In genomic region chr11:107323173-107323572, GRCm38 (mm10) we compare ENCODE assay signal across 25 mouse cellular contexts.
A peak's percentile ranks its signal among the peaks of the same experiment; 100 is the strongest.
DNase-seq lines count a peak whose midpoint lies in the region; ATAC-seq lines count a peak whose summit lies in the region.
"Had no signal": no experiment of that assay in that cellular context is flagged by ENCODE, and none has a peak within 500 bp of the region (broad histone marks: within the 10 kb centered on the region; RNA-seq: fewer than 3 reads in every experiment).

No protein-coding gene starts in this region.

- H3K4me3 ChIP-seq in forebrain, embryonic 13.5 days, result no peak overlapping the region
- H3K4me3 ChIP-seq in forebrain, embryonic 15.5 days, result no peak overlapping the region
- no peak overlapping the region for H3K4me3 ChIP-seq in heart, embryonic 15.5 days
- H3K4me3 ChIP-seq in heart, embryonic 11.5 days (ENCODE audit: low read depth, low read length), result no peak overlapping the region
- no peak overlapping the region for H3K4me3 ChIP-seq in intestine, embryonic 16.5 days (ENCODE audit: low read length)
- no peak overlapping the region for H3K4me3 ChIP-seq in liver, embryonic 11.5 days (ENCODE audit: low read depth, low read length)
- H3K4me3 ChIP-seq: embryonic facial prominence, embryonic 15.5 days; layer of hippocampus, adult 2 months; limb, embryonic 13.5 days; liver, embryonic 13.5 days had no signal

- peaks cover 5% of the 10 kb centered on the region; the same call in 1 of the 2 replicates for H3K36me3 ChIP-seq in forebrain, embryonic 13.5 days (ENCODE audit: poor library complexity, severe bottlenecking)
- H3K36me3 ChIP-seq in forebrain, embryonic 15.5 days, result no peaks in the 10 kb centered on the region
- H3K36me3 ChIP-seq in heart, embryonic 15.5 days, result no peaks in the 10 kb centered on the region
- 0 out of 2 replicates have a peak, but pooled peaks cover 2% of the 10 kb centered on the region for H3K36me3 ChIP-seq in heart, embryonic 11.5 days (ENCODE audit: control insufficient read depth, insufficient read depth, low read length)
- H3K36me3 ChIP-seq in intestine, embryonic 16.5 days (ENCODE audit: control insufficient read depth, insufficient read depth, low read length), result no peaks in the 10 kb centered on the region
- H3K36me3 ChIP-seq in liver, embryonic 11.5 days (ENCODE audit: control insufficient read depth, insufficient read depth, low read length), result 0 out of 2 replicates have a peak, but pooled peaks cover 3% of the 10 kb centered on the region
- H3K36me3 ChIP-seq: embryonic facial prominence, embryonic 15.5 days had no signal

- H3K27me3 ChIP-seq in forebrain, embryonic 13.5 days, result no peaks in the 10 kb centered on the region
- H3K27me3 ChIP-seq in forebrain, embryonic 15.5 days, result no peaks in the 10 kb centered on the region
- no peaks in the 10 kb centered on the region for H3K27me3 ChIP-seq in heart, embryonic 15.5 days
- no peaks in the 10 kb centered on the region for H3K27me3 ChIP-seq in heart, embryonic 11.5 days (ENCODE audit: control insufficient read depth, insufficient read depth, low read length)
- no peaks in the 10 kb centered on the region for H3K27me3 ChIP-seq in intestine, embryonic 16.5 days (replicated peaks; ENCODE audit: control insufficient read depth, insufficient read depth, low read length)
- no peaks in the 10 kb centered on the region for H3K27me3 ChIP-seq in liver, embryonic 11.5 days (replicated peaks; ENCODE audit: control insufficient read depth, insufficient read depth, low read length)
- H3K27me3 ChIP-seq: embryonic facial prominence, embryonic 15.5 days; limb, embryonic 13.5 days; liver, embryonic 13.5 days had no signal

- H3K4me2 ChIP-seq in forebrain, embryonic 13.5 days, result no peak overlapping the region
- no peak overlapping the region for H3K4me2 ChIP-seq in forebrain, embryonic 15.5 days (replicated peaks)
- H3K4me2 ChIP-seq in heart, embryonic 15.5 days, result no peak overlapping the region
- no peak overlapping the region for H3K4me2 ChIP-seq in heart, embryonic 11.5 days
- H3K4me2 ChIP-seq in intestine, embryonic 16.5 days (ENCODE audit: low read depth, low read length), result no peak overlapping the region
- H3K4me2 ChIP-seq in liver, embryonic 11.5 days, result no peak overlapping the region
- H3K4me2 ChIP-seq: embryonic facial prominence, embryonic 15.5 days; limb, embryonic 13.5 days; liver, embryonic 13.5 days had no signal

- no peak for ATAC-seq in forebrain, embryonic 13.5 days
- no peak for ATAC-seq in forebrain, embryonic 15.5 days (replicated peaks)
- ATAC-seq in heart, embryonic 15.5 days (replicated peaks; ENCODE audit: insufficient number of reproducible peaks, insufficient read depth, low FRiP score, low read depth), result no peak
- ATAC-seq in heart, embryonic 11.5 days (replicated peaks; ENCODE audit: insufficient number of reproducible peaks, low FRiP score, low TSS enrichment), result no peak
- ATAC-seq in intestine, embryonic 16.5 days, result no peak
- ATAC-seq in liver, embryonic 11.5 days (replicated peaks; ENCODE audit: low FRiP score), result no peak
- ATAC-seq: midbrain, embryonic 16.5 days had no signal

- H3K9me3 ChIP-seq in forebrain, embryonic 13.5 days (replicated peaks), result no peaks in the 10 kb centered on the region; the same call in 1 of the 2 replicates
- no peaks in the 10 kb centered on the region; the same call in 1 of the 2 replicates for H3K9me3 ChIP-seq in forebrain, embryonic 15.5 days
- no peaks in the 10 kb centered on the region for H3K9me3 ChIP-seq in heart, embryonic 15.5 days (replicated peaks)
- no peaks in the 10 kb centered on the region for H3K9me3 ChIP-seq in heart, embryonic 11.5 days (replicated peaks; ENCODE audit: control insufficient read depth, low read length)
- H3K9me3 ChIP-seq in intestine, embryonic 16.5 days (ENCODE audit: control insufficient read depth, low read length), result no peaks in the 10 kb centered on the region
- H3K9me3 ChIP-seq in liver, embryonic 11.5 days (ENCODE audit: control insufficient read depth, low read length), result peaks cover 3% of the 10 kb centered on the region; the same call in 1 of the 2 replicates
- H3K9me3 ChIP-seq: embryonic facial prominence, embryonic 15.5 days; limb, embryonic 13.5 days; liver, embryonic 13.5 days had no signal

- 49% methylated on average over 18 of the region's 18 CpGs for WGBS in forebrain, embryonic 13.5 days
- 39% methylated on average over 18 of the region's 18 CpGs for WGBS in forebrain, embryonic 15.5 days
- WGBS in heart, embryonic 15.5 days, result 73% methylated on average over 18 of the region's 18 CpGs
- 72% methylated on average over 18 of the region's 18 CpGs for WGBS in heart, embryonic 11.5 days (ENCODE audit: insufficient replicate concordance)
- 55% methylated on average over 18 of the region's 18 CpGs for WGBS in intestine, embryonic 16.5 days
- 79% methylated on average over 18 of the region's 18 CpGs for WGBS in liver, embryonic 11.5 days

- 0 out of 2 replicates have a peak overlapping the region, but pooled peaks have one; percentile 2 for H3K27ac ChIP-seq in forebrain, embryonic 13.5 days
- no peak overlapping the region; the same call in 1 of the 2 replicates for H3K27ac ChIP-seq in forebrain, embryonic 15.5 days (replicated peaks)
- 0 out of 2 replicates have a peak overlapping the region, but pooled peaks have one; percentile 5 for H3K27ac ChIP-seq in heart, embryonic 15.5 days
- no peak overlapping the region for H3K27ac ChIP-seq in heart, embryonic 11.5 days (ENCODE audit: low read depth, low read length)
- H3K27ac ChIP-seq in intestine, embryonic 16.5 days (ENCODE audit: low read length), result peak overlapping the region; percentile 11
- no peak overlapping the region for H3K27ac ChIP-seq in liver, embryonic 11.5 days (ENCODE audit: low read depth, low read length)
- H3K27ac ChIP-seq: embryonic facial prominence, embryonic 15.5 days; layer of hippocampus, adult 2 months; limb, embryonic 13.5 days; liver, embryonic 13.5 days had no signal

- H3K9ac ChIP-seq in forebrain, embryonic 13.5 days, result no peak overlapping the region
- no peak overlapping the region for H3K9ac ChIP-seq in forebrain, embryonic 15.5 days (replicated peaks)
- H3K9ac ChIP-seq in heart, embryonic 15.5 days, result no peak overlapping the region
- H3K9ac ChIP-seq in heart, embryonic 11.5 days (ENCODE audit: low read depth, low read length), result no peak overlapping the region
- H3K9ac ChIP-seq in intestine, embryonic 16.5 days (ENCODE audit: low read depth, low read length), result no peak overlapping the region
- H3K9ac ChIP-seq in liver, embryonic 11.5 days (ENCODE audit: low read depth, low read length), result no peak overlapping the region
- H3K9ac ChIP-seq: embryonic facial prominence, embryonic 15.5 days; limb, embryonic 13.5 days; liver, embryonic 13.5 days had no signal

- peaks cover 21% of the 10 kb centered on the region for H3K4me1 ChIP-seq in forebrain, embryonic 13.5 days
- peaks cover 19% of the 10 kb centered on the region for H3K4me1 ChIP-seq in forebrain, embryonic 15.5 days
- peaks cover 14% of the 10 kb centered on the region for H3K4me1 ChIP-seq in heart, embryonic 15.5 days (replicated peaks)
- no peaks in the 10 kb centered on the region for H3K4me1 ChIP-seq in heart, embryonic 11.5 days (ENCODE audit: control insufficient read depth, insufficient read depth, low read length)
- no peaks in the 10 kb centered on the region for H3K4me1 ChIP-seq in intestine, embryonic 16.5 days (ENCODE audit: control insufficient read depth, insufficient read depth, low read length)
- no peaks in the 10 kb centered on the region for H3K4me1 ChIP-seq in liver, embryonic 11.5 days (replicated peaks; ENCODE audit: control insufficient read depth, insufficient read depth, low read length)
- H3K4me1 ChIP-seq: limb, embryonic 13.5 days had no signal

- peak; percentile 58 for DNase-seq in brain, adult 2 months (ENCODE audit: low read depth, low spot score)
- no peak for DNase-seq in layer of hippocampus, postnatal 14 days (ENCODE audit: low spot score in 2 of 2)
- DNase-seq in liver, embryonic 11.5 days (ENCODE audit: low spot score), result no peak
- DNase-seq: adrenal gland, postnatal 25 days; cerebellum, adult 11-12 months; cerebellum, postnatal 14 days; embryo, embryonic 11 days; gastrocnemius, postnatal 36 days; kidney, adult 8-10 months; kidney, postnatal 10 days; layer of hippocampus, postnatal 36 days; liver, embryonic 13.5 days; lung, adult 2 months; lung, postnatal 14 days; thymus, adult 18-20 months; thymus, postnatal 36 days had no signal

Comparison
In these comparisons a context has a peak if more than half of its experiments do, and no peak if none do; other contexts are left out.
1. H3K27ac ChIP-seq: peak in forebrain, embryonic 13.5 days (single experiment), heart, embryonic 15.5 days (single experiment) and intestine, embryonic 16.5 days (single experiment); none in forebrain, embryonic 15.5 days (single experiment), heart, embryonic 11.5 days (single experiment) and liver, embryonic 11.5 days (single experiment).